Mouse (Mus musculus): ENCODE data around the gene Agpat4.
A peak's percentile ranks its signal among the peaks of the same experiment; 100 is the strongest.
"Not testable (repeated sequence)": the region's sequence is repeated elsewhere in the genome, so short reads cannot be mapped to it uniquely, and the experiment has no call there.

Gene Agpat4

DNA sequence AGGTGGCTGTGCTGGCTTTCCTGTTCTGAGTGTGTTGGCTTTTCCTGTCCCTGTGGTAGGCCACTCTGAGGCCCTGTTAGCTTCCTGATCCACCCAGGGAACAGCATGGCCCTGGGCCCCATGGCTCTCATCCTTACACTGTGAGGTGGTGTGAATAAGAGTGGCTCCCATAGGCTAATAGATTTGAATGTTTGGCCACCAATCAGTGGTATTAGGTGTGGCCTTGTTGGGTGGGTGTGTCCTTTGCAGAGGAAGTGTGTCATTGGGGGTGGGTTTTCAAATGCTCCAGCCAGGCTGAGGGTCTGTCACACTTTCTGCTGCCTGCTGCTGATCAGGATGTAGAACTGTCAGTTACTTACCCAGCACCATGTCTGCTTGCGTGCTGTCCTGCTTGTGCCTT is 82.6 kb downstream of the Agpat4 start:
- no peak for DNase-seq

DNA sequence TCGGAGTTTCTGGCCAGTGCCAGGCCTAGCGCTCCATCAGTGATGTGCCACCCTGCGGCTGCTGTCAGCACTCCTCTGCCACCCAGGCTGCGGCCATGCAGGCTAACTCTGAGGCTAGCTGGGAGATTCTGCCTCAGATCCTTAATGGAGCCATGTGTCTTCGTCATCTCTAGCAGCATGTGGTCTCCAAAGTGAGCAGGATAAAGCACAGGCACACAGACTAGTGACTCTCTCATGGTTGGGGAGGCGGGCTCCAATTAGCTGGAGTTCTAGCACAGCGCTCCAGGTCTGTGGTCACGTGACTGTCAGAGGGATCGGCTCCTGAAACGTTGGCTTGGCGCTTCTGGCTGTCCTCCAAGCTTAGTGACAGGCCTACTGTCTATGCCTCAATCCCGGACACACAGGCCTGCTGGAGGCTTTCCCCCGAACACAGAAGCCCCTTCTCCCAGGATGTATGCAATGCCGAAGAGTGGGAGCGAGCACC is 85.0 kb downstream of the Agpat4 start:
- no peak for DNase-seq

DNA sequence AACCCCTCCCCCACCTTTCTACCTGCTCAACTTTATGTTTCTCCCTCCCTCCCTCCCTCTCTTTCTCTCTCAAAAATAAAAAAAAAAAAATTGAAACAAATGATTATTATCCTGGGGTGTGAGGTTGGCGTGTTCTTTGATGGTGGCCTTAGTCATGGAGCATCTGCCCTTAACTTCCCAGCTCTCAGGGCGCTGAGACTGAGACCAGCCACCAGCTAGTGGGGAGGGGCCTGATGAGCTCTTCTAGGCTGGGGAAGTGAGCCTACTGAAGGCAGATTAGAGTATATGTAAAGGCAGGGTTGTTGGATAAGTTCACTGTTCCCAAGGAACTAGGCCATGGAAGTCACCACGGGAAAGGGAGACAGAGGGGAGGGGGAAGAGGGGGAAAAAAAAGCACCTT is 85.7 kb downstream of the Agpat4 start:
- no peak for DNase-seq

GRCm38 (mm10) chr17:12204689-12205014 is 86.1 kb downstream of the Agpat4 start:
- no peak for DNase-seq

DNA sequence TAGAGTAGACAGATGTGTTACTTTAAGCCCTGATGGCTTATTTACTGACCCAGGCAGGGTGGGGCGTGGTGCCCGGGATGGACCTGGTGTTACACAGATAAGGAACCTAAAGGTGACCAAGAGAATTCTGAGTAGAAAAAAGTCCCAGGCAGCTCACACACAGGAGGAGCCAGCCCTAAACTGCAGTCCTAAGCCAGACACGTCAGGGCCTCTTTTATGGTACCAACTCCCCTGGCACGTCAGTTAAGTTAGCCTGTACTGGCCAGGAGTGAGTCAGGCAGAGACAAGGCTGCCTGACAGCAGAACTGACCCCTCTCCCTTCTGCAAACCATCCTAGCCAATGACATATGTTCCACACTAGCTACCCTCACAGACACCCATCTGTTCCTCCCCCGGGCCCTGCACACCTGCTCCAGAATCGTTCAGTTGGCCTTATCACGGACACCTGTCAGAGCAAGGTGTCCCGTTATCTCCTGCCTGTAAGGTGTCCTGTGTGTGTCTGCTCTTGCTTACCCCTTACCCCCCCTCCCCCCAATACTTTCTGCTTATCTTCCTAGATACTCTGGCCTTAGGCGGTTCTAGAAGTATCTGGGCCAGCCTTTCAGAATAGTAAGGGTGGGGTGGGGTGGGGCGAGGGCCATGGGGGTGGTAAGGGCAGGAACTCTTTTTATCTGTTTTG is 86.7 kb downstream of the Agpat4 start:
- DNase-seq, result no peak

- DNase-seq, result no peak
These were observed 87.2 kb downstream of the Agpat4 start for GRCm38 (mm10) chr17:12205694-12206075.

DNA sequence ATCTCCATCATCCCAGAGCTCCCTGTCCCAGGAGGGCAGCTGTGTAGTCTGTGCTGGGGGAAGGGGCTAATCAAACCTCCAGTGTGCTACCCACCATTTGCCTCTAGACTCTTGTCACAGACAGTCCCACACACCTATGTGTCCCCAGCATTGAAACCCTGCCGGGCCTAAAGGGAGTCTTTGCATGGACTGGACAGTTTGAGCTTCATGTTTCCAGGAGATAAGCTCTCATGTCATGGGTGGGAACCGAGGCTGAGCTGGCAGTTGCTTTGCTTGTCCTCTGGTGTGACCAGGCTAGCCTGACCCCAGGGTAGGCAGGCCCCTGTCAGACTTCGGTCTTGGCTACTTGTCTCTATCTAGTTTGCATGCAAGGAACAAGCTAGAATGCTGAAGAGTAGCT is 87.7 kb downstream of the Agpat4 start:
- DNase-seq, result no peak

DNA sequence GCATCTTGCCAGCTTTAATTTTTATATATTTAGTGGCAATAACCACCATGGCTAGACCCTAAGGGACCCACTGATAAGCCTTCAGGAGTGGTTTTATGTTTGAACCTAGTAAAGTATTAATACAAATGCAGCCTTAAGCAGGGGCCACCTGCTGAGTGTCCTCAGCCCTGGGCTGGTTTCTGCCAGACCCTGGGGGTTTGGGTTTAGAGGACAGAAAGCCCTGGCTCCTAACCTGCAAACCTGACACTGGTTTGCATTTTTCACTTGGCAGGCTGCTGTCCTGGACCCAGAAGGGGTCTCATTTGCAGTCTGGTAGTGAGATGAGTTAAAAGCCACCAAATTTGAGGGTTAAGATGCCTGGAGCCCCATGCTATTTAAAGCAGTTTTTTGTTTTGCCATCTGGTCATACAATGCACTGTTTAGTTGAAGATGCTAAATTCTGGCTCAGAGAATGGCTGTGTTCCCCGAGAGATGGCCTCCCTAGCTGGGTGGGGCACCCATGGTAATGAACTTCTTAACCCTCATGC is 88.6 kb downstream of the Agpat4 start:
- DNase-seq, result no peak

DNA sequence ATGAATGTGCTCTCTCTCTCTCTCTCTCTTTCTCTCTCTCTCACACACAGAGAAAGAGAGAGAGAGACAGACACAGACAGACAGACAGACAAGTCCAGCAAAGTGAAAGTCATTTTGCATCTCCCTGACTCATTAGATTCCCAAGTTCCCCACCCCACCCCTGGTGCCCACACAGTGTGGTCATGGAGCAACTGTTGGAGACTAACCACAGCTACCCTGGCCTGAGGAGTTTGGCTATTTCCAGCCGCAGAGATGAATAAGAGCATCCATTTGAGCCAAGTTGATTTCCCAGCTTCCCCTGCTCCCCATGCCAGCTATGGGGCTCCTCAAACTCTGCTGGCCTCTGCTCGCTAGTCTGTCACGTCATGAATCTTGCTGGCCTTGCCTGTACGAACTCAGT is 91.0 kb downstream of the Agpat4 start:
- DNase-seq, result no peak

DNA sequence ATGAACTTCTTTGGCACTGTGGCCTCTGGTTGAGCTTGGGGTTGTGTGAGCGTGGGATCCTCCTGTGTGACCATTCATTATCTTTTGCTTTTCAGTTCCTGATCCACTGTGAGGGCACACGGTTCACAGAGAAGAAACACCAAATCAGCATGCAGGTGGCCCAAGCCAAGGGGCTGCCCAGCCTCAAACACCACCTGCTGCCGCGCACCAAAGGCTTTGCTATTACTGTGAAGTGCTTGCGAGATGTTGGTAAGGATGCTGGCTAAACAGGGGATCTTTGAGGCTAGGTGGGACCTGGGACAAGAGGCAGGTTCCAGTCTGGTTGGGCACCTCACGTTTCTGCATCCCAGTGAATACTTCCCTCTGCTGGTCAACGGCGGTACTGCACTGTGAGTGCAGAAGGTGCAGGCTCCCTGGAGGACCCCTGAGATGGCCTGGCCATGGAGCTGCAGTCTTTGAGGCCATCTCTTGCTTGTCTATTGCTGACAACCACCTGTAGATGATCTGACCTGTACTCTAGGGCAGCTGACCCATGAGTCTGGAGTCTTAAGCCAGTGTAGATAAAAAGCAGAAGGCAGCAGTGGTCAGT is 92.1 kb downstream of the Agpat4 start:
- DNase-seq, result peak; percentile 75 to 93

- DNase-seq, result no peak
These were observed 93.4 kb downstream of the Agpat4 start for GRCm38 (mm10) chr17:12211890-12212289.

DNA sequence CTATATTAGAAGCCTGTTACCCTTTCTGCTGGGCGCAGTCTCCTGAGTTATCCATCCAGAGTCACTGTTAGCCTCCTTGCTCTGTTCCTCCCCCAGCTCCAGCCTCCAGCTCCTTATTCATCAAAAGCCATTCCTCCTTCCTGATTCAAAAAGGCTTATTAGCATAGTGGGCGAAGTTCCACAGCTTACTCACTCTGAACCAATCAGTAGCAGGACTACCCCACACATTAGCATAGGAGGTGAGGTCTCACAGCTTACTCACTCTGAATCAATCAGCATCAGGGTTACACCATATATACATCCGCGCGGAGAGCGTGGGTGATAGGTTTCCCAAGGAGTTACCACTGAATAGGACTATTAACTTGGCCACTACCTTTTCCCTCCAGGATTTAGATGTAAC is 93.8 kb downstream of the Agpat4 start:
- no peak for DNase-seq

DNA sequence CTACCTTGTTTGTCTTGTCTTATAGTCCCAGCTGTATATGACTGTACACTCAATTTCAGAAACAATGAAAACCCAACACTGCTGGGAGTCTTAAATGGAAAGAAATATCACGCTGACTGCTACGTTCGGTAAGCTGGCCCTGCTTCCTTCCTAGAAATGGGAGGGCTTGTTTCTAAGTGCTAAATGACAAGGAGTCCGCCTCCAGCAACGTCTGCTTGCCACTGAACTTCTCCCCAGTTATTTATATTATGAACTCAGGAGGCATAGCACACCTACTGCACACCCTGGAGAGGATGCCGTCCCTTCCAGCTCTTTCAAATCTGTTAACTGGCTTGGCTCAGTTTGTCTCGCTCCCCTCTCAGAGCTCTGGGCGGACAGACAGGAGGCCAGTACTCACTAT is 94.9 kb downstream of the Agpat4 start:
- no peak for DNase-seq

DNA sequence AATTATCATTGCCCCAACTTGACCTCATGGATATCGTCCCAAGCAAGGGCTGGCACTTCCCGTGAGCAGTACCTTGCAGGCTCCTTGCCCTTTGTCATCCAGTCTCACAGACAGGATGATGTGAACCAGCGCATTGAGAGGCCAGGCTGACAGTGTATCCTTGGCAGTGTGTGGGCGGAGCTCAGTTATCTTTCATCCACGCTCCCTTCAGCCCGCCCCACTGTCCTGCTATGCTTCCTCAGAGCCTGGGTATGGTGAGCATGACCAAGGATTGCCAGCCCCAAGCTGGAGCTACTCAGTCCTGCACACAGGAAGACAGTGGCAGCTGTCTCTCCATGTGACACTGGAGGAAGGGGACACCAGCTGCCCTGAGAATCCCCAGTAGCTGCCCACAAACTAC is 97.7 kb downstream of the Agpat4 start:
- no peak for DNase-seq

- no peak for DNase-seq
These were observed 103.4 kb downstream of the Agpat4 start for GRCm38 (mm10) chr17:12221926-12222325.

GRCm38 (mm10) chr17:12223682-12224081 is 105.2 kb downstream of the Agpat4 start:
- no peak for DNase-seq

DNA sequence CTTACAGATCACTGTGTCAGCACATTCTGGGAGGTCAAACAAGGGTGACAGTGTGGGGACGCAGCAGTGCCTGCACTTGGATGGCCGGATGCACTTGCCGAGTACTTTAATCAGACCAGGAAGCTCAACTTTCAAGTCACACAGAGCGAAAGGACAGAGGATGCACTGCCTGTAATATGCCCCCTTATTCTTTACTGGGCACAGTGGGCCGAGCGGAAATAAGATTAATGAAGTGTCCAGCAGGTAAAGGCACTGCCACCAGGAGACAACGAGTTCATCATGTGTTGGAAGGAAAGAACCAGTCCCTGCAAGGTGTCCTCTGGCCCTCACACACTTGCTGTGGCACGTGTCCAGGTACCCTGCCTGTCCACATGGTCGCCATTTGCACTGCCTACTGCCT is 105.6 kb downstream of the Agpat4 start:
- peak in 1 of 2 experiments; percentile 9 for DNase-seq

DNA sequence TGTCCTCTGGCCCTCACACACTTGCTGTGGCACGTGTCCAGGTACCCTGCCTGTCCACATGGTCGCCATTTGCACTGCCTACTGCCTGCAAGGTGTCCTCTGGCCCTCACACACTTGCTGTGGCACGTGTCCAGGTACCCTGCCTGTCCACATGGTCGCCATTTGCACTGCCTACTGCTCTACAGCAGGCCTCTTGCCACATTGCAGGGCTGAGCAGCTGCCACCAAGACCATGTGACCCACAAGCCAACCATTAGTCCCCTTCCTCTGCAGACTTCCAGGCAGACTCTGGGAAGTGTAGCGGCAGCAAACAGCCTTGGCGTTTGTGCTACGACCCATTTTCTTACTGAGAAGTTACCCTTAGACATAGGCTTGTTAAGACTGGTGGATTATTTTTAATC is 106.0 kb downstream of the Agpat4 start:
- DNase-seq, result not testable (repeated sequence)

GRCm38 (mm10) chr17:12225227-12225626 is 106.7 kb downstream of the Agpat4 start:
- DNase-seq, result no peak

DNA sequence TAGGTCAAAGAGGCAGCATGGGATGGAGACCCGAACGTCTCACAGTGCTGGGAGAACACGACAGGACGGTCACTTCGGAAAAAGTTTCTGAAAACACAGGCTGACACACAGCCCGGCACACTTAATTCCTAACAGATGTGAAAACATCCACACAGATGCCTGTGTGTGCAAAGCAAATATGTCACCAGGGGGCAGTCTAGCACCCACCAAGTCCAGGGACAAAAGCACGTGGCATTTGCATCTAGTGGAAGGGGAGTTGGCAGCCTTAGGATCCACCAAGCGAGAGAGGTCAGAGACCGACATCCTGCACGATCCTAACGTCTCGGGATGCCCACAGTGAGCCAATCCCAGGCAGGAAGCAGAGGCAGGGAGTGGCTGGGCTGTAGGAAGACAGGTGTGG is 108.0 kb downstream of the Agpat4 start:
- DNase-seq, result peak; percentile 31 to 64

DNA sequence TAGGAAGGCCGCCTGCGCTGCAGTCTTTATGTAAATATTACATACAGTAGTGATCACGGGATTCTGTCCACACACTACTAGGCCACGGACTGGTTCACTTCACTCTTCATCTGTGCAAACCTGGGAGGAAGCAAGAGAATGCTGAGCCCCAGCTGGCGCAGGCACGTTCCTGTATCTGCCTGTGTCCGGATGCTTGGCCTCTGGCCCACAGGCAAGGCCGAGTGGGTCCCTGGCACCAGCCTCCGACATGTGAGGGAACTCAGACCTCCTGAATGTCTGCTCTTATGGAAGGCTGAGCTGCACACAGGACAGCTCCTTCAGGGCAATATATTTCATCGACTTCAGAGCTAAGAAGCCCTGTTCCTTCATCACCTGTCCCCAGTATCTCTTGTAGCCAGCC is 109.5 kb downstream of the Agpat4 start:
- no peak for DNase-seq

- DNase-seq, result no peak
These were observed 110.0 kb downstream of the Agpat4 start for GRCm38 (mm10) chr17:12228471-12228870.

DNA sequence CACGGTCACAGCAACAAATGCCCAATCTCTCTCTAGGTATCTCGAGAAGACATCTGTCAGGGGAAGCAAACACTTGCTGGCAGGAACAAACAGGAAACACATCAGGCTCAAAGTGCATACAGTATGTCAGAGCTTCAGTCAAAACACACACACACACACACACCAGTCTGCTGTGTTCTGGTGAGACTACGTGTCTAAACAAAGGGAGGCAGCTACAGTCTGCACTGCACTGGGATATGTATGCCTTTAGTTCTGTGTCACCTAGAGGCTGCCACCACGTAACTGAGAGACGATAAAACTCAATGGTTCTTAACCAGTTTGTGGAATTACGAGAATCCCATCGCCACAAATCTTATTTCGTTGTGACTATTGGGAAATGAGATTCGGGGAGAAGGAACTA is 111.3 kb downstream of the Agpat4 start:
- DNase-seq, result no peak

GRCm38 (mm10) chr17:12230167-12230566 is 111.7 kb downstream of the Agpat4 start:
- no peak for DNase-seq

DNA sequence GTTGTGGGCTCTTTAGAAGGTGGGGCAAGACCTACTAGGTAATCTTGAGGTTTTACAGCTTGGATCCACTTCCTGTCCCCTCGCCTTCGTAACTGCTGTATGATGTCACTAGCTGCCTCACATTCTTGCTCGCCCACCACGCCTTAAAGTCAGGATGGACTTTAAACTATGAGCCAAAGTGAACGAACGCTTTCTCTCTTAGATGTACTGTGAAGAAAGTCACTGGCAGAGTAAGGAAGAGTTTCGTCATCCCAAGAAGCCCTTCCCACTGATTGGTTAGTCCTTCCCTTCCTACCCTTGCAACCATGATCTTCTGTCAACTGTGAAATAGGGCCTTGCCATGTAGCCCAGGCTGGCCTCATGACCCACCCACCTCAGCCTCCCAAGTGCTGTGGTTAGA is 112.6 kb downstream of the Agpat4 start:
- no peak for DNase-seq

Data from kidney, postnatal 36 days (tissue).